Mouse (Mus musculus) cerebellum, postnatal 14 days (tissue): ENCODE results near the gene Rps23.

Experiments used
- DNase-seq, 2 experiments: peaks; one replicate each; pipeline ENCODE4 v3.0.0; 2021; ENCODE audit warnings: mixed read lengths in 2 of 2

The Rps23 gene

GRCm38 (mm10) chr13:90935852-90936251, 13.1 kb downstream of the Rps23 start:
- DNase-seq, result no peak

GRCm38 (mm10) chr13:90939192-90939591, 16.4 kb downstream of the Rps23 start:
- DNase-seq, result no peak

DNA sequence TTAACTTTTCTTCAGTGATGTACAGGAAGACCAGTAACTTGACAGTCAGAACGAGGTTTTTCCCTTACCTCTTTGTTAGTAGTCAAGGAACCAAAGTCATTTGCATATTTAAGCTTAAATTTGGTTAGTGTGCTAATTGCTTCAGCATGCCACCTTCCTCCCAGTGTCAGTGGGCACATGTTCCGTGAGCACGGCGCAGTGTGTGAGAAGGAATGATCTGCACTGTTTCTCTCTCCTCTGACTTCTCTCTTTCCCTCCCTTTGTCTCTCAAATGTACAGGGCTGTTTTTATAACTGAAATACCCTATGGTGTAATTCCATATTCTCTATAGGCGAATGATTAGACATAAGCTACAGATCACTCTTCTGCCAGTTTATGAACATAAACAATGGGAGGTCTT, 16.8 kb downstream of the Rps23 start:
- DNase-seq, result no peak

- DNase-seq, result no peak
Measured at GRCm38 (mm10) chr13:90958894-90959293, 36.1 kb downstream of the Rps23 start.

DNA sequence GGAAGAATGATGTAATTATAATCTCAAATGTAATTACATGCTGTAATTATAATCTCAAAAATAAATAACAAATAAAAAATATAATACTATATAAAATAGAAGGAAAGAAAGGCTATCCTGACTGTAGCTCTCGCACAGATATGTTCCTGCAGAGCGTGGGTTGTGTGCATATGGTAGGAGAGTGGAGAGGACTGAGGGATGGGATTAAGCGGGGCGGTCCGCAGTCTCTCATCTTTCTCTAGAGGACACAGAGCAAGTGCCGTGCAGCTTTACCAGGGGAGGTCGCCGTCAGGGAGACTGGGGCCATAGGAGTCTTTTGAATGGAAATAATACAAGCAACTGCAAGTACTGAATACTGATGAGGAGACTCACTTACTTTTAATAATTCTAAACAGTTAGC, 37.8 kb downstream of the Rps23 start:
- DNase-seq, result no peak

GRCm38 (mm10) chr13:90962836-90963760, 40.3 kb downstream of the Rps23 start:
- DNase-seq, result no peak

- no peak for DNase-seq
Measured at GRCm38 (mm10) chr13:90964511-90964910, 41.8 kb downstream of the Rps23 start.

DNA sequence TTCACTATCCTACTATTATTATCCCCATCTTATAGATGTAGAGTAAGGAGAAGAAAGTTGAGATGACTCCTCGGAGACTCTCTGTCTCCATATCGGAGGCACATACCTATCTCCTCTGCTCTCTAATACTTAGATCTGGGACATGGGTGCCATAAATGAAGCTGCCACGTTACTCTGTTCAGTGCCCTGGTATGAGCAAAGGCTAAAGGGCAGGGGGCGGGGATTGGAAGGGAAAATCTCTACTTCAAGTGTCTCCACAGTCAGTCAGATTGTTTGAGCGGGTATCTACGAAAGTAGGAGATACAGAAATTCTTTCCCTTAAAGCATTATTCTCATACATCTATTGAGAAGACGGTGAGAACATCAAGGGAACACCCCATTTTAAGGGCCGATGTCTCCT, 43.2 kb downstream of the Rps23 start:
- DNase-seq, result no peak

DNA sequence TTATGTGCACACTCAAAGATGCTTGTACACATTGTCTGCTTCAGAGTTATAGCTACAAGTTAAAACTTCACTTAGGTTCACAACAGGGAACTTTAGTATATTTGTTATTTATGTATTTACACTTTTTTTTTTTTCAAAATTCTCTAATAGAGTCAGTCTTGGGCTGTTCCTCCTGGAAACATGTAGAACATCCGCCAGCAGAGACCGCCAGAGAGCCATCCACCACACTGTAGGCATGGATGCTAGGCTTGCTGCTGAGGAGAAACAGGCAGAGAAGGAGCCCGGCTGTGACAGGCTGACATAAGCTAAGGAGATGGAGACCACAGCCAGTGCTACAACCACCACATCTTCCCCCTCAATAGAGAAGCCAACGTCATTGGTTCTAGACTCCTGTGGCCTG, 44.7 kb downstream of the Rps23 start:
- DNase-seq, result peak; percentile 88 to 93

DNA sequence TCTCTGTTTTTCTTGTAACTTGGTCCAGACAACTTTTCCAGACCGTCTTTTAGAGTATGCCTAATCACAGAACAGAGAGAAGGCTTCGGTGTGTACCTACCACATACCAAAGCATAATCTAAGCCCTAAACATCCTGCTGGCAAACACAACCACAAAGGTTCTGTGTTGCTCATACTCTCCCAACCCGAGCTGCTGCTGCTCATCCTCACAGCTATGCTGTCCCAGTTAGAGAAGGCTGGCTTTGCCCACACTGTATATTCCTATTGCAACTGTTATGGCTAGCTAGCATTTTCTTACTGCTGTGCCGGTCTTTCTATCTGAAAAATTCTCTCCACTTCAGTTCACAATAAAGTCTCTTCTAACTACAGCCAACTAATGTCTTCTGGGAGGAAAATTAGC, 46.2 kb downstream of the Rps23 start:
- DNase-seq, result no peak

GRCm38 (mm10) chr13:90970259-90971017, 47.7 kb downstream of the Rps23 start:
- DNase-seq, result no peak

DNA sequence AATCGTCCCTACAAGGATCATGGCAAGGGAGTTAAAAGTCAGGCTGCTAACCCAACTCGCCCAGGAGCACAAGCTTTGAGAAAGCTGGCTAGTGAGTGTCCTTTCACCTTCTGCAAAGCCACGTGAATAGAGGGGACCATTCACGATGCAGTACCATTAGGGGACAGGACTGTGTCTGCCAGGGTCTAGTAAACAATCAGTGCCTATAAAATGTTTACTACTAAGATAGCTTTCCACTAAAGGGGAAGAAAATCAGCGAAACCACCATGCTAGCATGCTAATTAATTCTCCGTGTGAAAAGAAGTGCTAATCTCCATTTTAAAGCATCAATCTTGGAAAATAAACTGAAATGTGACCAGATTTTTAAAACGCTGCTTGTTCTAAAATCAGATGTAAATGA, 50.7 kb downstream of the Rps23 start:
- no peak for DNase-seq
